Mouse (Mus musculus) erythroblast, embryonic 14.5 days (primary cell): ENCODE results near the gene Olfr1002. TPM values are rescaled to one million over a fixed set of nuclear protein-coding genes. Genes with fewer than 3 reads are reported as not detected.
"Not testable (repeated sequence)": the region's sequence is repeated elsewhere in the genome, so short reads cannot be mapped to it uniquely, and the experiment has no call there.

Source experiments
- H3K27me3 ChIP-seq: 2 replicates; pipeline ENCODE4 v1.6.1; 2012; ENCODE audit warnings: inconsistent platforms; ENCODE audit not compliant: control insufficient read depth
- H3K36me3 ChIP-seq: 2 replicates; pipeline ENCODE4 v1.6.1; 2012; ENCODE audit warnings: mild to moderate bottlenecking, inconsistent platforms; ENCODE audit not compliant: control insufficient read depth
- H3K4me1 ChIP-seq: 2 replicates; pipeline ENCODE4 v1.6.1; 2012; ENCODE audit warnings: inconsistent platforms; ENCODE audit not compliant: control insufficient read depth
- H3K4me3 ChIP-seq: replicated peaks from 2 replicates; pipeline ENCODE3; 2012; ENCODE audit warnings: moderate library complexity, mild to moderate bottlenecking, inconsistent platforms
- H3K9me3 ChIP-seq: 2 replicates; pipeline ENCODE4 v1.6.1; 2012; ENCODE audit warnings: low read length, inconsistent platforms, mixed read lengths; ENCODE audit not compliant: control insufficient read depth
- GATA1 ChIP-seq: IDR thresholded peaks from 2 replicates; pipeline ENCODE4 v1.6.1; 2012; ENCODE audit warnings: low read length, inconsistent platforms, mixed read lengths
- TAL1 ChIP-seq: IDR thresholded peaks from 3 replicates; pipeline ENCODE4 v1.6.1; 2012; ENCODE audit warnings: low read length, inconsistent platforms, mixed read lengths
- polyA plus RNA-seq: library from polyadenylated mRNA; stranded (reverse); fragments of >175 nt; gene quantifications from 2 replicates; pipeline ENCODE4 v1.2.3, GENCODE M21; 2012

Olfr1002 gene
- polyA plus RNA-seq: not detected in 2 replicates

DNA sequence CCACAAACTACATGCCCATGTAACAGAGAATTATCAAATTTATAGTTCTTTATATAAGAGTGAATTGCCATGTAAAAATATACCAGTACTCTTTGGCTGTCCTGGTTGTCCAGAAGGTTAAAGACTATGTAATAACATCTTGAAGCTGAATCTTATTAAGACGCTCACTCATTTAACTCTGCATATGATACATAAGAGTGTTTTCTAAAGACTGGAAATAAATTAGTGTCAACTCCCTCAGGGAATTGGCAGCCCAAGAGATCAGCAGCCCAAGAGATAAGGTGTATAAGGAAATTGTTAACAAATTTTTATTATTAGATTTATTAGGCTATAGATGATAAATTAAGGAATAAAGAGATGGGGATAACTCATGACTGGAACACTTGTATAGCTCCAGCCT is at the start of gene Olfr1002:
Gene Olfr1002, minus strand, starts transcription at position 101 of the 400 bp plus-strand sequence.
- Histone ChIP-seq H3K4me1 (no peaks in the 10 kb centered on the region), H3K27me3 (no peaks in the 10 kb centered on the region), H3K9me3 (no peaks in the 10 kb centered on the region), H3K4me3 (no peak within 1 kb of the TSS), H3K36me3 (no peaks in the 10 kb centered on the region)
- TF ChIP-seq TAL1 (no peak), GATA1 (no peak)

DNA sequence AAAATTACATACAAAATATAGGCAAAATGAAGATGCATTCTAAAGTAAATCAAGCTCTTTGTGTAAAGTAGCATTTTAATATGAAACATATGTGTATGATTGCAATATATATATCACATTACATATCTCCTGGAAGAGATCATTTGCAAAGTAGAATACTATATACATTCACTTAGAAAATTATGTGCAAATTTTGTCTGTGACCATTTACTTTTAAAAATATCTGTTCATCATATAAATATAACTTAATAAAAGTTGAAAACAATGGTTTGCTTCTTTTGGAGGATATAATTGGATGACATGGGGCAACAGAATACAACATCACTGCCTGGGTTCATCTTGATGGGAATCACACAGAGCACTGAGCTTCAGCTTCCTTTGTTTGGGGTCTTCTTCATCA is 38.6 kb upstream of the Olfr1002 start, which contains the start of gene Olfr1008:
Gene Olfr1008, plus strand, starts transcription at position 301 of the 400 bp plus-strand sequence.
- TF ChIP-seq TAL1: no peak
- no peak for TF ChIP-seq GATA1
- Histone ChIP-seq H3K9me3 (peaks cover 3% of the 10 kb centered on the region), H3K4me1 (no peaks in the 10 kb centered on the region), H3K27me3 (no peaks in the 10 kb centered on the region), H3K36me3 (no peaks in the 10 kb centered on the region), H3K4me3 (no peak within 1 kb of the TSS)

DNA sequence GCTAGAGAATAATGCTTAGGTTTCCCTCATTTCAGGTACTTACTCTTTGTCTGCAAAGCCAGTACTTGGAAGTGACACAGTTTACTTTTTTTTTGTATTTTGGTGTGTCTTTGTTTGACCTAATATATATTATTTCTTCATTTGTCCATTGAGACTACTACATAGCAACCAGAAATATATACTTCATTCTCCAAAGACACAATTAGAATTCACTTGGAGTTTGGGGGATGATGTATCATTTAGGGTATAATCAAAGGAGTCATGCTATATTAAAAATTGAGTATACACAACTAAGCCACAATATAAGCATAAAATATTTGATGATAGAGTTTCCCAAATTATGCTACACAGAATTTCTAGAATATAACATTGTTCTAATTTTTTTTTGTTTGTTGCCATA is 28.2 kb upstream of the Olfr1002 start, which contains the start of gene Olfr1006:
Gene Olfr1006, minus strand, starts transcription at position 101 of the 400 bp plus-strand sequence.
- Histone ChIP-seq H3K4me3 (no peak within 1 kb of the TSS), H3K9me3 (no peaks in the 10 kb centered on the region), H3K4me1 (no peaks in the 10 kb centered on the region), H3K36me3 (no peaks in the 10 kb centered on the region), H3K27me3 (no peaks in the 10 kb centered on the region)
- no peak for TF ChIP-seq TAL1
- TF ChIP-seq GATA1: no peak

DNA sequence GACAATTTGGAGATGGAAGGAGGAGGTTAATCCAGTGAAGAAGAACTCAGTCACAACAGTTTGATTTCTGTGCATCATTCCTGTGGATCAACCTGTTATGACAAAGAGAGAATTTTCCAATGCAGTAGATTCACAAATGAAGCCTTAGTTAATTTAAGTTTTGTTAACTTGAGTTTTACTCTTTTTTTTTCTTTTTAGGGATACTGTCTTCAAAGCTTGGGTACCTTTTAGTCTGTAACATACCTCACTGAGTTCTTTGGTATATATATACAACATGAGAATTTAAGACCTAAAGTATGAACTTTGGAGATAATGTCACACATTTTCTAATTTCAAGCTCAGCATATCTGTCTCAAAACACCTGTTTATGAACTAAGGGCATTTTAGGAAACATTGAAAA is 13.9 kb upstream of the Olfr1002 start, which contains the start of gene Olfr154:
Gene Olfr154, minus strand, starts transcription at position 101 of the 400 bp plus-strand sequence.
- not testable (repeated sequence) for H3K36me3 ChIP-seq, H3K9me3 ChIP-seq, H3K4me1 ChIP-seq, H3K27me3 ChIP-seq, H3K4me3 ChIP-seq

DNA sequence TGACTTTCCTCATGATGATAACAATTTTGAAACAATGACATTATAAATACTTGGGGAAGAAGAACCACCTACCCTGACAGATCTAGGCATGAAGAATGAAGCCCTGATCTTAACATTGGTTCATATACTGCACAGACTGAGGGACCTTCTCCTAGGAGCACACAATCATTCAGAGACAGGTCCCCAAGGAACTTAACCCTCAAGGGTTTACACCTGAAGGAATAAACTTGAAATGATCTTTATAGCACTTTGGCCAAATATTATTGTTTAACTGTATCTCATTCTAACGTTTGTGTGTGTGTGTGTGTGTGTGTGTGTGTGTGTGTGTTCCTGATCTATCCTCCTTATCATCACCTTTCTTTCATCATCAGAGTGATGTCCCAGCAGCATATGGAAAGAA is 38.7 kb downstream of the Olfr1002 start, which contains the start of gene Olfr1000:
Gene Olfr1000, minus strand, starts transcription at position 101 of the 400 bp plus-strand sequence.
- TF ChIP-seq TAL1: no peak
- TF ChIP-seq GATA1: no peak
- no peaks in the 10 kb centered on the region for H3K4me1 ChIP-seq
- H3K27me3 ChIP-seq: no peaks in the 10 kb centered on the region
- no peaks in the 10 kb centered on the region for H3K9me3 ChIP-seq
- no peak within 1 kb of the TSS for H3K4me3 ChIP-seq
- no peaks in the 10 kb centered on the region for H3K36me3 ChIP-seq

Other genes starting within 250 kb of the Olfr1002 start
- not detected in 2 replicates for gene Olfr992, start 241.2 kb downstream of the Olfr1002 start, polyA plus RNA-seq
- not detected in 2 replicates for gene Olfr993, start 235.8 kb downstream of the Olfr1002 start, polyA plus RNA-seq
- not detected in 2 replicates for gene Olfr994, start 214.3 kb downstream of the Olfr1002 start, polyA plus RNA-seq
- gene Olfr995, start 207.1 kb downstream of the Olfr1002 start, polyA plus RNA-seq: not detected in 2 replicates
- gene 4833423E24Rik, start 131.7 kb downstream of the Olfr1002 start, polyA plus RNA-seq: not detected in 2 replicates
- not detected in 2 replicates for gene Olfr996, start 71.5 kb downstream of the Olfr1002 start, polyA plus RNA-seq
- gene Olfr998, start 61.8 kb downstream of the Olfr1002 start, polyA plus RNA-seq: not detected in 2 replicates
- gene Olfr1000, start 38.8 kb downstream of the Olfr1002 start, polyA plus RNA-seq: not detected in 2 replicates
- gene Olfr154, start 13.8 kb upstream of the Olfr1002 start, polyA plus RNA-seq: not detected in 2 replicates
- not detected in 2 replicates for gene Olfr1006, start 28.1 kb upstream of the Olfr1002 start, polyA plus RNA-seq
- gene Olfr1008, start 38.7 kb upstream of the Olfr1002 start, polyA plus RNA-seq: not detected in 2 replicates
- gene Olfr1009, start 64.7 kb upstream of the Olfr1002 start, polyA plus RNA-seq: not detected in 2 replicates
- gene Olfr1012, start 112.1 kb upstream of the Olfr1002 start, polyA plus RNA-seq: not detected in 2 replicates
- not detected in 2 replicates for gene Olfr1013, start 116.4 kb upstream of the Olfr1002 start, polyA plus RNA-seq
- not detected in 2 replicates for gene Olfr1014, start 122.0 kb upstream of the Olfr1002 start, polyA plus RNA-seq
- not detected in 2 replicates for gene Olfr1015, start 131.3 kb upstream of the Olfr1002 start, polyA plus RNA-seq
- not detected in 2 replicates for gene Olfr1016, start 151.8 kb upstream of the Olfr1002 start, polyA plus RNA-seq
- gene Olfr1018, start 167.8 kb upstream of the Olfr1002 start, polyA plus RNA-seq: not detected in 2 replicates
- gene Olfr1019, start 194.8 kb upstream of the Olfr1002 start, polyA plus RNA-seq: 0.01 TPM in 1 of 2 replicates, not detected in the other
- not detected in 2 replicates for gene Olfr1020, start 196.3 kb upstream of the Olfr1002 start, polyA plus RNA-seq
- not detected in 2 replicates for gene Olfr1022, start 217.9 kb upstream of the Olfr1002 start, polyA plus RNA-seq
- not detected in 2 replicates for gene Olfr1023, start 234.9 kb upstream of the Olfr1002 start, polyA plus RNA-seq